Mouse (Mus musculus): ENCODE measurements around the gene Wapl. TPM values are rescaled to one million over a fixed set of nuclear protein-coding genes. Genes with fewer than 3 reads are reported as not detected.

Wapl gene
- total and polyA plus RNA-seq, 3 experiments: 80.4 to 221 (median 100) TPM

DNA sequence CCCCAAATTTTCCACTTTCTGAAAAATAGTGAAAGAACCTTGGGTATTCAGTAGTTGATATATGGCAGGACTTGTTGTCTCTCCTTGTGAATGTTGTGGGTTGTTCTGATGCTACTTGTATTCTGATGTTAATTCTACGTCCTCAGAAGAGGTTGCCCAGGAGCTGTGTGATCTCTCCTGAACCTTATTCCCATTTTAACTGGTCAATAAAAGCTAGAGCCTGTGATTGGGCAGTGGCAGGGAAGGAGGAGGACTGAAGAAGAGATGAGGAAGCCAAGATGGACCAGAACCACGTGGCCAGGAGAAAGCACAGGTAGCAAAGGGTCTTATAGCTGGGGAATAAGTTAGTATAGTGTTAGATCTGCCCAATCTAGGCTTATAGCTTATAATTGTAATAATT, 7.1 kb downstream of the Wapl start:
- H3K9me3 ChIP-seq (replicated peaks; ENCODE audit: insufficient read depth, low read length): no peaks in the 10 kb centered on the region
- peaks cover 6 to 37% of the 10 kb centered on the region in 2 experiments for H3K4me1 ChIP-seq (ENCODE audit: control insufficient read depth in 1 of 2, insufficient read depth in 2 of 2, low read length in 2 of 2)
- TF ChIP-seq E2F4 (IDR thresholded peaks at IDR 0.05; ENCODE audit: borderline replicate concordance, low read depth, low read length): no peak
- 0 out of 4 replicates have a peak, but pooled peaks of 1 of the 2 experiments have one; percentile 19 for TF ChIP-seq POLR2A (IDR thresholded peaks at IDR 0.05; ENCODE audit: control insufficient read depth in 1 of 2, insufficient read depth in 1 of 2, low read depth in 1 of 2, low read length in 2 of 2, poor library complexity in 1 of 2)
- TF ChIP-seq ZNF384 (IDR thresholded peaks at IDR 0.05; ENCODE audit: low read depth, low read length): 0 out of 2 replicates have a peak, but pooled peaks have one; percentile 6
- no peaks in the 10 kb centered on the region for H3K27me3 ChIP-seq (ENCODE audit: control insufficient read depth in 1 of 2, insufficient read depth in 2 of 2, low read length in 2 of 2)
- no peak overlapping the region for H3K27ac ChIP-seq (ENCODE audit: control insufficient read depth, low read depth, low read length)
- DNase-seq (ENCODE audit: low read depth, low spot score): no peak
- H3K36me3 ChIP-seq (ENCODE audit: control insufficient read depth in 1 of 2, insufficient read depth in 2 of 2, low read length in 2 of 2): peaks cover 62% of the 10 kb centered on the region in 2 experiments
- H3K79me2 ChIP-seq (ENCODE audit: control insufficient read depth, insufficient read depth, low read length, poor library complexity): peaks cover 66% of the 10 kb centered on the region
- no peak overlapping the region for H3K4me3 ChIP-seq (ENCODE audit: control insufficient read depth in 1 of 2, insufficient read depth in 1 of 2, low read depth in 2 of 2, low read length in 2 of 2)
- H3K9ac ChIP-seq (ENCODE audit: control insufficient read depth, low read depth, low read length, poor library complexity, severe bottlenecking): no peak overlapping the region

DNA sequence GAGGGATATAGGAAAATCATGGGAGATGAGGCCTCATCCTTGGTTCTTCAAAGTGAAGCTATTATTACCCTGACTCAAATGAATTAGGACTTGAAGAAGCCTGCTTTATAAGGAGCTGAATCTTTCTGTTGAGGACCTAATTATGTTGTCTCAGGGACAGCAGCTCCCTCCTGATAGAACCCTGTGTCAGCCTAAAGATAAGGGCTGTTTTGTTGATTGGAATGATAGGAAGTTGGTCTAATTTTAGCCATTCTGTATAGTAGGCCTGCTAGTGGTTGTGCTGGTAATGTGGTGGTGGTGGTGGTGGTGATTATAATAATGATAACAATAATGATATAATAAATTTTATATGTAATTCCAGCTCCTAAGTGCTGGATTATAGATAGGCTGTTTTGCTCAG, 11.3 kb downstream of the Wapl start:
- Histone ChIP-seq H3K79me2 (ENCODE audit: control insufficient read depth, insufficient read depth, low read length, poor library complexity) (peaks cover 60% of the 10 kb centered on the region), H3K4me3 (ENCODE audit: control insufficient read depth in 1 of 2, insufficient read depth in 1 of 2, low read depth in 2 of 2, low read length in 2 of 2) (no peak overlapping the region), H3K9ac (ENCODE audit: control insufficient read depth, low read depth, low read length, poor library complexity, severe bottlenecking) (no peak overlapping the region), H3K27ac (ENCODE audit: control insufficient read depth, low read depth, low read length) (no peak overlapping the region), H3K36me3 (ENCODE audit: control insufficient read depth in 1 of 2, insufficient read depth in 2 of 2, low read length in 2 of 2) (peaks cover 44 to 53% of the 10 kb centered on the region in 2 experiments), H3K9me3 (replicated peaks; ENCODE audit: insufficient read depth, low read length) (no peaks in the 10 kb centered on the region), H3K27me3 (ENCODE audit: control insufficient read depth in 1 of 2, insufficient read depth in 2 of 2, low read length in 2 of 2) (no peaks in the 10 kb centered on the region), H3K4me1 (ENCODE audit: control insufficient read depth in 1 of 2, insufficient read depth in 2 of 2, low read length in 2 of 2) (peaks cover 5 to 29% of the 10 kb centered on the region in 2 experiments)
- no peak for TF ChIP-seq MYB (IDR thresholded peaks at IDR 0.05; ENCODE audit: low read depth, low read length)
- TF ChIP-seq RAD21 (IDR thresholded peaks at IDR 0.05; ENCODE audit: low read depth, low read length): no peak
- no peak for TF ChIP-seq CTCF (IDR thresholded peaks at IDR 0.05 in 2 of 3, conservative IDR thresholded peaks at IDR 0.05 in 1 of 3; ENCODE audit: control insufficient read depth in 1 of 3, insufficient read depth in 1 of 3, low read depth in 2 of 3, low read length in 3 of 3, poor library complexity in 1 of 3, severe bottlenecking in 1 of 3)
- no peak for TF ChIP-seq ZC3H11A (IDR thresholded peaks at IDR 0.05; ENCODE audit: low read depth, low read length)
- TF ChIP-seq MAFK (IDR thresholded peaks at IDR 0.05; ENCODE audit: borderline replicate concordance, low read depth, low read length): no peak
- TF ChIP-seq E2F4 (IDR thresholded peaks at IDR 0.05; ENCODE audit: borderline replicate concordance, low read depth, low read length): no peak
- no peak for TF ChIP-seq TBP (IDR thresholded peaks at IDR 0.05; ENCODE audit: low read depth, low read length)
- no peak for TF ChIP-seq GABPA (IDR thresholded peaks at IDR 0.05; ENCODE audit: low read depth, low read length)
- no peak for TF ChIP-seq KAT2A (conservative IDR thresholded peaks at IDR 0.05; ENCODE audit: low read depth, low read length)
- TF ChIP-seq MAX (IDR thresholded peaks at IDR 0.05; ENCODE audit: low read length): no peak
- peak; percentile 74; the same call in 1 of the 2 replicates for TF ChIP-seq MEF2A (IDR thresholded peaks at IDR 0.05; ENCODE audit: extremely low read depth, insufficient replicate concordance, low read depth, low read length, poor library complexity, severe bottlenecking)
- no peak for TF ChIP-seq HCFC1 (IDR thresholded peaks at IDR 0.05; ENCODE audit: low read depth, low read length)
- no peak for TF ChIP-seq ELF1 (IDR thresholded peaks at IDR 0.05; ENCODE audit: low read depth, low read length)
- peak; percentile 11 to 47; a peak in 3 of 4 replicates for TF ChIP-seq EP300 (IDR thresholded peaks at IDR 0.05; ENCODE audit: low read depth in 1 of 2, low read length in 2 of 2)
- no peak for TF ChIP-seq BHLHE40 (IDR thresholded peaks at IDR 0.05; ENCODE audit: borderline replicate concordance, low read depth, low read length)
- TF ChIP-seq SMC3 (IDR thresholded peaks at IDR 0.05; ENCODE audit: low read depth, low read length): no peak
- no peak for TF ChIP-seq POLR2AphosphoS2 (IDR thresholded peaks at IDR 0.05; ENCODE audit: low read length)
- TF ChIP-seq TAL1 (IDR thresholded peaks at IDR 0.05; ENCODE audit: low read length): no peak
- 0 out of 4 replicates have a peak, but pooled peaks of 1 of the 2 experiments have one; percentile 5 for TF ChIP-seq POLR2A (IDR thresholded peaks at IDR 0.05; ENCODE audit: control insufficient read depth in 1 of 2, insufficient read depth in 1 of 2, low read depth in 1 of 2, low read length in 2 of 2, poor library complexity in 1 of 2)
- peak; percentile 62; the same call in 1 of the 2 replicates for TF ChIP-seq GATA1 (IDR thresholded peaks at IDR 0.05; ENCODE audit: low read depth, low read length)
- TF ChIP-seq MAZ (IDR thresholded peaks at IDR 0.05; ENCODE audit: low read depth, low read length): no peak
- peak; percentile 44 for TF ChIP-seq ETS1 (IDR thresholded peaks at IDR 0.05; ENCODE audit: low read depth, low read length)
- DNase-seq (ENCODE audit: low read depth, low spot score): peak; percentile 21
